Mouse (Mus musculus): ENCODE results near the gene Col11a2.

Col11a2 gene

DNA sequence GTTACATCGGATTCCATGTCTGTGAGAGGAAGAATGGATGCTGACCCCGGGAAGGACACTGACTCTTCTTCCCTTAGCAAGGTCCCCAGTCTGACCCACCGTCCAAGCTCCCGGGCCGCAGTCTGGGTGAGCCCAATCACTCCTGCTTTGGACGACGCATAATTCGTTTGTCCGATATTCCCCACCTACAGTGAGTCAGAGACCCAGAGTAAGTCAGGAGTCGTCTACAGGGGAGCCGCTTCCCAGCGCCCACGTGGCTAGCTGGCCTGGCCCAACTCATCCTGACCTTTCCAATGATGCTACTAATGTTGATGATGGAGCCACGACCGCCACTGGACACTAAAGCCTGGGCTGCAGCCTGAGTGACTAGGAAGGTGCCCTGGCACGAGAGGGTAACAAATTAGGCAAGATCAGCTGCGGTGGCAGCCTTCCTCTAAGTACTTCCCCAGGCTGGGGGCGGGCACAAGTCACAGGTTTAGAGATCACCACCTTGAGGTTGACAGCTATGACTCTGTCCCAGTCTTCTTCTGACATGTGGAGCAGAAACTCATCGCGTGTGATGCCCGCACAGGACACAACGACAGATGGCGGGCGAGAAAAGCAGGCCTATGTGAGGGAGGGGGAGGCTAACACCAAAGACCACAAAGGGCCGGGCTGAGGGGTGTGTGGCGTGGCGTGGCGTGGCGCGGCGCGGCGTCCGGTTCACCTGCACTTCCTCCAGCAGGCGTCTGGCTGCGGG, 12.2 kb upstream of the Col11a2 start:
- no peak for DNase-seq

GRCm38 (mm10) chr17:34027656-34028223, 11.5 kb upstream of the Col11a2 start, which contains the start of gene H2-Ke6:
TSS of gene H2-Ke6 (minus strand) at chr17:34028060.
- peak; percentile 96 for DNase-seq

DNA sequence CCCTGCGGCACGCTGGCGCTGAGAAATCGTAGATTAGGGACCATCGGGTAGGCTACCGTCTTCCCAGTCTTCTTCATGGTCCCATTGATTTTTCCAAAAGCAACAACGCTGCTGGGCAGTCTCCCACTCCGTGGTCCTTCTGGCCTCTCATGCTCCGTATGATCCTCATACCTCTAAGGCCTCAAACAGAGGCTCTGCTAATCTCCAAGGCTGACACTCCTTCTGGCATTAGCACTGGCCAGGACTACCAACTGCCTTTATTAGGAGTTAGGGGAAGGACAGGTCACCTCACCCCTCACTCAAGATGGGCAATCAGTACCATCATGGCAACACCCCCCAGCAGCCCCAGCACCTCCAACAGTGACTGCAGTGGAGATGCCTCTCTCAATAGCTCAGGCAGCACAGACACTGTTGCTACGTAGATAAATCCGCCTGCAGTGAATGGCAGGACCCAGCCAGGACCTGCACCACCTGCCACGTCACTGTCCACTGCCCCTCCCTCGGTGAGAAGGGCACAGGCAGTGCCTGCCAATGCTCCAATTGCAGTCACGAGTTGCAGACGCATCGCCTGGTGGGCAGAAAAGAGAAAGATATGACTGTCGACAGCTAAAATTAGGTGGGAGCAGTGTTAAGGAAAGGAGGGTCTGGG, 10.6 kb upstream of the Col11a2 start:
- no peak for DNase-seq

DNA sequence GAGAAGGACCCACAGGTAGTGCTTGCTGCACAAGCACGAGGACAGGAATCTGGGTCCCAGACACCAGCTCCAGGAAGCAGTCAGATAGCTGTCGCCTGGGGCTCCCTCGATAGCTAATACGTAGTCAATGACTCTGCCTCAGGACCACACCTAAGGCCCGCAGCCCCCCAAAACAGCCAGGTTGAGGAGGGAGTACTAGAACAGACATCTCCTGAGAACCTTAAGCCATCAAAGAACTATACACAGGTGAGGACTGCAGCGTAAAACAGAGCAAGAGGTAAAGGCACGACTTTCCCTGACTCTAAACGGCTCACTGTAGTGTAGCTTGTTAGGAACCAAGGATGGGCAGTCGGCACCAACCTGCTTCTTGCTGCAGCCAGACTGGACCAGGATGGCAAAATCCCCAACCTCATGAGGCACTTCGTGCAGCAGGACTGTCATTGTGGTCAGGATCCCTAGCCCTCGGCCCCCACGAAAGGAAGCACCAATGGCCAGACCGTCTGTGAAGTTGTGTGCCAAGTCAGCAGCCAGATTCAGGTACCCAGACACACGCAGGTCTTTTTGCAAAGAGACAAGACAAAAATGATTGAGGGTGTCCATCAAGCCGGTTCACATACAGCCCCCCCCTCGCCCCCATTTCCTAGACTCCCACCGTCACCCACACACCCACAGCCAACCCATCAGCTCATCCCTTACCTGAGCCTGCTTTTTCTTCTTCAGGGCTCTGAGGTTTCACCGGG, 9.9 kb upstream of the Col11a2 start:
- DNase-seq: no peak

DNA sequence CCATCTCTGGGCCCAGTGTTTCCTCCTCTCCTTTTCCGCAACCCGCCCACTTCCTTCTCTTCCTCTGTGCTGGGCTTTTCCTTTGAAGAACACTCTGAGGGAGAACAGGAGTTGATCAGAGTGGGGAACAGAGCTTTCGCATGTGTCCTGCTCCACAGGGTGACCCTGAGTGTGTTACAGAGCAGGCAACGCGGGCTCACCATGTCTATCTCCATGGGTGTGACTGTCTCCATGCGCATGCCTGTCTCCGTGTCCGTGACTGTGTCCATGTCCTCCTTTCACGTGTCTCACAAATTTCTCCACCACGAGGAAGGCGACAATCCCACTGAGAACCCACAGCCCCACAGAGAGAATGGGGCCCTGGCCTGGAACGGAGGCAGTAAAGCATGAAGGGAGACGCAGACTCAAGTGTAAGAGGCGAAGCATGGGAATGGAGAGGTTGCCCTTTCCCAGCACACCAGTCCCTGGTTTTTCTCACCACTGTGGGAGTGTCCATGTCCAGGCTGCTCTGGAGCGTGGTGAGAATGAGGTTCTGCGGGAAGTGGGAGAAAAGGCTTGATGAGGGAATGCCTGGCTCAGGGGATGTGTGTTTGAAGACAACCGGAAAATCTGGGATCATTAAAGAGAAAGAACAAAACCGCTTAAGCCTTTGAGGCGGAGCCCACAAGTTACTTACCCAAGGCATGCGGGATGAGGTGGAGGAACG, 9.2 kb upstream of the Col11a2 start:
- peak; percentile 10 for DNase-seq

DNA sequence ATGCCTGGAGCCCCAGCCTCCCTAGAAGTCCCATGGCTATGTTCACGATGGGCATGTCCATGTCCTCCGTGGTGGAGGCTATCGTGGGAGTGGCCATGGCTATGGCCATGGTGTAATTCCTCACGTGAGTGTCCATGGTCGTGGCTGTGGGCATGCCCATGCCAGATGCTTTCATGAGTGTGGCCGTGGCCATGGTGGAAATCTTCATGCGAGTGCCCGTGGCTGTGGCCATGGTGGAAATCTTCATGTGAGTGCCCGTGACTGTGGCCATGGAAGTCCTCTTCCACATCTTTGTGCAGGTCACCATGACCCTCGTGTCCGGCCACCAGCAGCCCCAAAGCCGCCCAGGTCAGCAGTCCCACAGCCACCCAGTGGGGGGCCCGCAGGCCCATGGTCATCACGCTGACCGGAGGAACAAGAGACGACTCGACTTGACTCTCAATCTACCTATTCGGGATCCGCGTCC, 8.3 kb upstream of the Col11a2 start:
- DNase-seq: no peak

DNA sequence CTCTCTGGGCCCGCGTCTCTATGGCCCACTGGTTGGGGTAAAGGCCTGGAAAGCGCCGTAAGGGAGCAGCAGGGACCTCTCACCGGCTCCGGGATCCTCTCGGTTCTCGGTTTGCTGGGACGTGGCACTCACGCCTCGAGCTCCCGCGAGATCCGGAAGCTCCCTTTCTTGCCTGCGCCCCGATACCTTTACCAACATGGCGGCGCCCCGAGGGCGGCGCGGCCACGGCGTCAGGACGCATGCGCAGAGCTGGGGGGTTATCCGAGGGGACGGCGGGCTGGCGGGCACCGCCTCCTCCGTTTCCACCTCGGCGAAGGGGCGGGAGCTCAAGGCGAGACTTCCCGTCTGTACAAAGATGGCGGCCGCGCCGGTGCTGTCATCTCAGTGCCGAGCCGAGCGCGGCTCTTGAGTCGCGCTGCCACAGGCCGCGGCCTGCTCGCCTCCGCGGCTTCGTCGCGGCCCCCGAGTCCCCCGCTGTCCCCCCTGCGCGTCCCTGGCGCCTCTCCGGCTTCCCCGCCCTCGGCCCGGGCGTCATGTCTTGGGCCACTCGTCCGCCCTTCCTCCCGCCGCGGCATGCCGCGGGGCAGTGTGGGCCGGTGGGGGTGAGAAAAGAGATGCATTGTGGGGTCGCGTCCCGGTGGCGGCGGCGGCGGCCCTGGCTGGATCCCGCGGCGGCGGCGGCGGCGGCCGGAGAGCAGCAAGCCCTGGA, 7.6 kb upstream of the Col11a2 start, which contains the start of the genes Slc39a7 and Rxrb:
Gene Slc39a7 (minus strand): TSS at position 218 of the 709 bp plus-strand sequence.
Gene Rxrb (plus strand): TSS at position 348 of the 709 bp plus-strand sequence.
- peak; percentile 99 for DNase-seq

DNA sequence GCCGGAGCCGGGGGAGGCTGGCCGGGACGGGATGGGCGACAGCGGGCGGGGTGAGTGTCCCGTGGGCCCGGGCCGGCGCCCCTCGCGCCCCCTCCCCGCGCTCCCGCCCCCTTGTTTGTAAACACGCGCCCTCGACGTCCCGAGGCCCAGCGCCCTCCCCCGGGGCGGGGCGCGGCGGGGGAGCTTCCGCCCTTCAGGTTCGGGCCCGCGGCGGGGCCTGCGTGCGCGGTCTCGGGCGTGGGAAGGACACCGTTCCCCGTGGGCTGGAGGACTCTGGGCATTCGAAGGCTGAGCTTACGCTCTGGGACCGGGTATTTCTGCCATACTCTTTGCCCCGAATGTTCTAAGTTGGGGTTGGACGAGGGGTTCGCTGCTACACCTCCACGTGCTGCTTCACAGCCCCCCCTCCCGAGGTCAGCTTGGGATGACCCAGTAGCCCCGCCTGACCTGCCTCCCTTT, 7.0 kb upstream of the Col11a2 start:
- DNase-seq: no peak

GRCm38 (mm10) chr17:34032806-34033205, 6.4 kb upstream of the Col11a2 start:
- DNase-seq: peak; percentile 44

DNA sequence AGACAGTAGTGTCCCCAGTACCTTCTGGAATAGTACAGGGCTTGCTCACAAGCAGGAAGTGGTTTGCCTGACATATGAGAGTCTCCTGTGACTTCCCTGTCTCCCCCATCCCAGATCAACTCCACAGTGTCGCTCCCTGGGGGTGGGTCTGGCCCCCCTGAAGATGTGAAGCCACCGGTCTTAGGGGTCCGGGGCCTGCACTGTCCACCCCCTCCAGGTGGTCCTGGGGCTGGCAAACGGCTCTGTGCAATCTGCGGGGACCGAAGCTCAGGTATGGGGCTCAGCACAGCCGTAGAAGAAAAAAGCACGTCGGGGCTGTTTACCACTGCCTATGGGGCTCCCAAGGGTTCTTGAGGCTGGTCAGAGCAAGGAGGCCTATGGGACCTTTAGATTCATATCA, 5.8 kb upstream of the Col11a2 start:
- no peak for DNase-seq

DNA sequence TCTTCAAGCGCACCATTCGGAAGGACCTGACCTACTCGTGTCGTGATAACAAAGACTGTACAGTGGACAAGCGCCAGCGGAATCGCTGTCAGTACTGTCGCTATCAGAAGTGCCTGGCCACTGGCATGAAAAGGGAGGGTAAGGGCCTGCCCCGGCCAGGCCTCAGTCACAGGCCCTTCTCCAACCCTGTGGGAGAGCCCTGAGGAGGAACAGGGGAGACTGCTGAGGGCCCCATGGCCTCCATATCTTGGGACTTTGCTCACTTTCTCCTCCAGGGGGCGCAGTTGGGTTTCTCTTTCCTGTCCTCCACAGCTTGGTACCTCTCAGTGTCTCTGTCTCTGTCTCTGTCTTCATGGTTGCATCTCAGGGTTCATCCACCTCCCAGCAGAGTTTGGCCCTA, 5.2 kb upstream of the Col11a2 start:
- DNase-seq: peak; percentile 76

- DNase-seq: no peak
Measured at GRCm38 (mm10) chr17:34035517-34035916, 3.7 kb upstream of the Col11a2 start.

DNA sequence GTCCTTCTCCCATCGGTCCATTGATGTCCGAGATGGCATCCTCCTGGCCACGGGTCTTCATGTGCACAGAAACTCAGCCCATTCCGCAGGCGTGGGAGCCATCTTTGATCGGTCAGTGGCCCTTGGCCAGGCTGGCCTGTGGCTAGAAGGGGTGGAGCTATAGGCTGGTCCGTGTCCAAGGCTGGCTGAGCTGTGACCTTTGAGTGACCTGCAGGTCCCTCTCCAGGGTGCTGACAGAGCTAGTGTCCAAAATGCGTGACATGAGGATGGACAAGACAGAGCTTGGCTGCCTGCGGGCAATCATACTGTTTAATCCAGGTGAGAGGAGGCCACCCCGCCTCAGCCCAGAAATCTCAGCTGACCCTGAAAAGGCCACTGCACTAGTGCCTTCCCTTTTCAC, 2.6 kb upstream of the Col11a2 start:
- peak; percentile 59 for DNase-seq

DNA sequence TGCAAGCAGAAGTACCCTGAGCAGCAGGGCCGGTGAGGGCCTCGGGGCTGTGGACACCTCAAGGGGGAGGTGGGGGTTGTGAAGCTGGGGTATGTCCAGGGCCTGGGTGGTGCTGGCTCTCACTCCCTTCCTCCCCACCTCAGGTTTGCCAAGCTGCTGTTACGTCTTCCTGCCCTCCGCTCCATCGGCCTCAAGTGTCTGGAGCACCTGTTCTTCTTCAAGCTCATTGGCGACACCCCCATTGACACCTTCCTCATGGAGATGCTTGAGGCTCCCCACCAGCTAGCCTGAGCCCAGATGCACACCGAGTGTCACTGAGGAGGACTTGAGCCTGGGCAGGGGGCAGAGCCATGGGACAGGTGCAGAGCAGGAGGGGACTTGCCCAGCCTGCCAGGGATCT, 2.0 kb upstream of the Col11a2 start:
- DNase-seq: no peak

DNA sequence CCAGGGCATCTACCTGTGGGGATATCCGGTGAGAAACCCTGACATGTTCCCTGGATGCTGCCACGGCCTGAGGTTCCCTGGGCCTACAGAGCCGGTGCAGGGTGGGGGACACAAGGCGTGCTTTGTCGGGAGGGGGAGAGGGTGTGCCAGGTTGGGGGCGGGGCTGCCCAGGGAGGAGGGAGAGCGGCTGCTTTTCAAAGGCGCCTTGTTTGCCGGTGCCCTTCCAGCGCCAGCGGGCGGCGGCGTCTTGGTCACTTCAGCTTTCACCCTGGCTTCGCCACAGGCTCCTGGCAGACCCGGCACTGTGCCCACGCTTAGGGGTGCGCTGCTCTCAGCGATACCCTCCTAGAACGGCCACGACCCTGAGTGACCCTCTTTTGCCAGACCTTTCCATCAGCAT, 797 bp upstream of the Col11a2 start:
- peak; percentile 40 for DNase-seq

GRCm38 (mm10) chr17:34039562-34040450, 569 bp downstream of the Col11a2 start:
- DNase-seq: peak; percentile 42

DNA sequence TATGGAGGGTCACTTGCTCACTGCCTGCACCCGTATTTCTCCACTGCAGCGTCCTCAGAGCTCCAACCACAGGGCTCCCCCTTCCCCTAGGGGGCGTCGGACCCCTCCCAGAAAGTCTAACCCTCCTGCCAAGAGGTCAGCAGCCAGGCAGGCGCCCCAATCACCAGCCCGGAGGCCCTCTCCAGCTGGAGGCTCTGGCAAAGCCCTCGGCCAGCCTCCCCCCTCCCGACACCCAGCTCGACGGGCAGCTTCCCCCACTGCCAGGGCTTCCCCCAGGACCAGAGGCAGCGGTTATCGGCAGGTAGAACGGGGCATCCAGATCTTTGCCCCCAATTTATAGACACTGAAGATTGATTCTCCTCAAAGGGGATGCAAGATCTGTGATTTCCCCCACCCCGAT, 6.7 kb downstream of the Col11a2 start:
- DNase-seq: no peak

DNA sequence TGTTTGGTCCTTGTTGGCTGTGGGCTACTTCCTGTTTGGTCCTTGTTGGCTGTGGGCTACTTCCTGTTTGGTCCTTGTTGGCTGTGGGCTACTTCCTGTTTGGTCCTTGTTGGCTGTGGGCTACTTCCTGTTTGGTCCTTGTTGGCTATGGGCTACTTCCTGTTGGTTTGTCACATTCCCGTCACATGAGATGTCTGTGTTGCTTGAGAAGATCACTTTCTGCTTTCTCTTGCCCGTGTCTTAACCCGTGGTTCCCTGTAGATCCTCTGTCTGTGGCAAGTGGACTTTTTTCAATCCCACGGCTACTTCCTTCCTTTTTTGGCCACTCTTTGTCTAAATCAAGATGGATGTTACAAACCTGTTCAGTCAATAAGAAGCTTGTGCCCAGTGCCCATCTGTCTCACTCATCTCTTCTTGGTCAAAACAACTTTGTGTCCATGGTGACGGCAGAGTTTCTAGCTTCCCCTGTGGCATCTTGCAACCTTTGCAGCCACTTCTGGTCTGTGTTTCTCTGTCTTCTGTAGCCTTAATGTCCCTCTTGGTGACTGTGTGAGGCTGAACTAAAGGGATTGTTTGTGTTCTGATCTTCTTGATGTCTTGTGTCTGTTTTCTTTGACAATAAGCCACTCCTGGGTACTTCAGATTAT, 8.3 kb downstream of the Col11a2 start:
- no peak for DNase-seq

- no peak for DNase-seq
Measured at GRCm38 (mm10) chr17:34057224-34057623, 18.0 kb downstream of the Col11a2 start.

DNA sequence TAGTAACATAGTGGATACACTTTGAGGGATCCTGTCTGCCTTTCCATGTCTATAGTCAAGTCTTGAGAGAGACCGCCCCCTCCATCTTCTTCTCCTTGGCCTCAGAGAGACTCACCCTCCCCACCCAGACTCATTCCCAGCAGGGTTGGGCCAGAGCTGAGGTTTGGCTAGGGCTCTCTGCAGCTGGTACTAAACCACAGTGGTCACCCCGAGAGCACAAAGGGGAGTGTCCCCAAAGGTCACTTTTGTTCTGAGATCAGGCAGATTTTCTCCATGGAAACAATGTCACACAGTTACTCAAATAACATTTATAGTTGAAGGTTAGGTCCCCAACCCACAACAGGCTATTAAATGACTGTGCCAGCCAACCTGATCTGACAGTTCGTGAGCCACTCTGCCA, 29.6 kb downstream of the Col11a2 start:
- DNase-seq: no peak

All from kidney, postnatal 10 days (tissue).